Mouse (Mus musculus): ENCODE data around the gene Ndufb6. TPM values are rescaled to one million over a fixed set of nuclear protein-coding genes. Genes with fewer than 3 reads are reported as not detected.
"Not testable (repeated sequence)": the region's sequence is repeated elsewhere in the genome, so short reads cannot be mapped to it uniquely, and the experiment has no call there.

Ndufb6 gene
- total RNA-seq (2021) = 100 to 1,000 TPM; 484 to 546 TPM

DNA sequence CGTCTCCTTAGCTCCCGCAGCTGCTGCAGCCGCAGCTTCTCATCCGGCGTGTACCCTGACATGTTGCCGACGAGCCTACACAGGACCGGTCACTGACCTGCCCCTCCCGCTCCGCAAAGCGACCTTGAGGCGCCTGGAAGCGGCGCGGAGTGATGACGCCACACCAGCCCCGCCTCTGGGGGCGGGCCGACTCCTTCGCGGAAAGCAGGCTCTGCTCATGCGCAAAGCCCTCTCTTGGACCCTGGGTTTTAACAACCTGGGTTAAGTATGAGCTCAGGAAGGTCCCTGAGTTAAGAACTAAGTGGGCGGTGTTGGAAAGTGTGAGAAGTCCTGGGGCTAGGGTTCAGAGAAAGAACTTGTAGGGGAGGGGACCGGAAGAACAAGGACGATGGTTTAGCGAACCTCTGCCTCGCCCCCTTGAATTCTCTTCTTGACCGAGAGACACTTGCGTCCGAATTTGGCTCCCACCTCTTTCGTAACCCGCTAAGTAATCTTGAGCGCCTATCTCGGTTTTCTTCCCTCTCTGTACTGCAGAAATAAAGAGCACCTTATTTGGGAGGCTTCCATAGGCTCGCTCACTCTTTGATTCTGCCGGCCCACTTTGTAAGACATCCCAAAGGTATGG lies at the start of gene Ndufb6:
Gene Ndufb6 (minus strand): TSS at position 146 of the 625 bp plus-strand sequence.
- intact Hi-C loops (cut with DNase I) = loop anchor here (2.0 kb wide), 1 partner anchor 137 kb away; the partner anchor contains the start of gene Aco1

GRCm38 (mm10) chr4:40327161-40327560 lies 47.9 kb upstream of the Ndufb6 start:
- no peak for DNase-seq
- intact Hi-C loops (cut with DNase I) = no loop called here

More for the DNA sequence above, at the start of gene Ndufb6:
- peak; percentile 95 for DNase-seq

- intact Hi-C loops (cut with DNase I) = no loop called here
- no peak for DNase-seq
Measured at GRCm38 (mm10) chr4:40324620-40325019, 45.4 kb upstream of the Ndufb6 start.

DNA sequence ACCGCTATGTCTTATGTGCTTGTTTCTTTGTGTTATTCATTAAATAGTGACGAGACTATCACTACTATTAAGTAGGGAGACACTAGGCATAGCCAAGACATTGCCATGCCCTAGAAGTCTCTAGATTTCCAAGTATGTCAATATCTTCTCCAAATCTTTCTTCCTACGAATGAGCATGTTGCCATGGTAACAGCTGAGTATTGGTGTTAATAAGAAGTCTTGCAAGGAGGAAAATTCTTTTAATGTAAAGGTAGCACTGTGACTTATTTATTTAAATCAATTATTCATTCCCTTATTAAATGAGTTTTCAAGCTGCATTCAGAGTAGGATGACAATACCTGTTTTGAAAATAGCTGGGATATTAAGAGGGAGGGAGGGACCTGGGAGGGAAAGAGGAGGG lies 38.2 kb upstream of the Ndufb6 start:
- intact Hi-C loops (cut with DNase I) = no loop called here
- DNase-seq = no peak

DNA sequence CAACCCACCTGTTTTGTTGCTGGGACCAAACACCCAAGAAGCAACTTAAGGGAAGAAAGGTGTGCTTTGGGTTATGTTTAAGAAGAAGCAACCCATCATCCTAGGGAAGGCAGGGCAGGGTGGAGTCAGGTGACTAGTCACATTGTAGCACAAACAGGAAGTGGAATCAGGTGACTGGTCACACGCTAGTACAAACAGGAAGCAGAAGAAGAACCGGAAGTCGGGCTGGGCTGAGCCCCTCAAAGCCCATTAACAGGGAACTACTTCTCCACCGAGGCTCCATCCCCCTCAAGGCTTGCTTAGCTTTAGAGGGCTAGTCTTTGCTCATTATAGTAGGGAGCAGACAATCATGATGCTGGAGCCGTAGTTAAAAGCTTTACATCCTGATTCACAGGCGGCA lies 33.8 kb upstream of the Ndufb6 start:
- no peak for DNase-seq
- intact Hi-C loops (cut with DNase I) = no loop called here

- intact Hi-C loops (cut with DNase I) = no loop called here
- DNase-seq = no peak
Measured at GRCm38 (mm10) chr4:40312213-40312612, 33.0 kb upstream of the Ndufb6 start.

DNA sequence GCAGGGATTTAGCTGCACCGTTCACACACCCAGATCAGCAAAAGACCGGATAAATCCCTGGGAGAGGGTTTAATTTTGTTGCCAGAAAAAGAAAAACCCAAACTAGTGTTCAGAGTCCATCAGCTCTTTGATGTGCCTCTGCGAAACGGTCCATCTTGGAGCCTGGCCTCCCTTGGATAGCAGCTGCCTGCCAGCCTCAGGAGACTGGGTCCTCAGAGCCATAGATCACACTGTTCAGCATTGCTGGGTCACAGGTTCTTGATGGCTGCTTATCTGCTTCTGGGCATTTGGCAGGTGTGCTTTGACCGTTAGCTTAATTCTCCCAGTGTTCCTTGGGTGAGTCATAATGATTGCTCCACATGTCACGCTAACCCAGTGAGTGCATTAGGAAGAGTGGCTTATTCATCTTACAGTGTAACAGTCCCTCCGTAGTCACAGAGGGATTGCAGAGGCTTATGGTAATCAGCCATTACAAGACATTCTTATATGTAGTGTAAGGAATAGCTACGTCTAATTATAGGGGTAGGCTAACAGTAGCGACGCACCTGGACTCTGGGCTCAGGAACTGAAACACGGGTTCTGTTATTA lies 31.7 kb upstream of the Ndufb6 start:
- intact Hi-C loops (cut with DNase I) = no loop called here
- DNase-seq = no peak

GRCm38 (mm10) chr4:40309682-40310081 lies 30.5 kb upstream of the Ndufb6 start:
- no peak for DNase-seq
- intact Hi-C loops (cut with DNase I) = no loop called here

DNA sequence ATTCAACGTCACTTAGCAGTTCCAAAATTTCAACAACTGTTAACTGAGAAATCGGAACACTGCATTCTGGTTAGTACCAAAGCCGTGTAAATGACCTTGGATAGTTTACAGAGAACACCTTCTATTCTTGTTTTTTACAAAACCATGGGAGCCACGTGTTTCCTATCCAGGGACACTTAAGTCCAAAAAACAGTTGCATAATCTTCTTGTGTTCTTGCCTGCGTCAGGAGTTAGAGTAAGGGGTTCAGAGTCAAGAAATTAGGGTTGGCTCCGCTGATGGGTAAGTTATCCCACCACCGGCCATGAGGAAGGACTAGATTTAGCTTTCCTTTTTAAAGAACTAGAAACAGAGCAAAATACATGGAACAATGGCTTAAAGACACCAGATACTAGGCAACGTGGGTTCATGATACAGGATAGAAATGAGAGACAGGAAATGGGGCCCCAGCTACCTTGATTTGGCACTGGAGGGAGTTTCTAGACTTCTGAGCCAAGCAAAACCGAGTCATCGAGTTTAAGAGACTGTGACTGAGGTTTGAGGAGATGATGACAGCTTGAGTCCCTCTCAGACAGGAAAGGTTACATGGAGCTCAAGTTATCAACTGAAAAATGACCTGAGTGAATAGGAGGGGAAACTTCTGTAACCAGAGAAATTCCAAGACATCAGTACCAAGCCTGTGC lies 23.4 kb upstream of the Ndufb6 start:
- intact Hi-C loops (cut with DNase I) = no loop called here
- DNase-seq = no peak

GRCm38 (mm10) chr4:40301076-40301789 lies 22.0 kb upstream of the Ndufb6 start:
- intact Hi-C loops (cut with DNase I) = loop anchor here (1.0 kb wide), 1 partner anchor 381 kb away; no protein-coding TSS in a partner anchor

GRCm38 (mm10) chr4:40299169-40299568 lies 19.9 kb upstream of the Ndufb6 start:
- intact Hi-C loops (cut with DNase I) = no loop called here
- DNase-seq = no peak

More at GRCm38 (mm10) chr4:40301076-40301789, 22.0 kb upstream of the Ndufb6 start:
- DNase-seq = peak; percentile 70 to 72

GRCm38 (mm10) chr4:40291511-40291910 lies 12.3 kb upstream of the Ndufb6 start:
- DNase-seq; intact Hi-C loops (cut with DNase I): not testable (repeated sequence)

GRCm38 (mm10) chr4:40289046-40289445 lies 9.8 kb upstream of the Ndufb6 start:
- intact Hi-C loops (cut with DNase I) = no loop called here

GRCm38 (mm10) chr4:40287415-40287814 lies 8.2 kb upstream of the Ndufb6 start:
- no peak for DNase-seq
- intact Hi-C loops (cut with DNase I) = no loop called here

More at GRCm38 (mm10) chr4:40289046-40289445, 9.8 kb upstream of the Ndufb6 start:
- no peak for DNase-seq

DNA sequence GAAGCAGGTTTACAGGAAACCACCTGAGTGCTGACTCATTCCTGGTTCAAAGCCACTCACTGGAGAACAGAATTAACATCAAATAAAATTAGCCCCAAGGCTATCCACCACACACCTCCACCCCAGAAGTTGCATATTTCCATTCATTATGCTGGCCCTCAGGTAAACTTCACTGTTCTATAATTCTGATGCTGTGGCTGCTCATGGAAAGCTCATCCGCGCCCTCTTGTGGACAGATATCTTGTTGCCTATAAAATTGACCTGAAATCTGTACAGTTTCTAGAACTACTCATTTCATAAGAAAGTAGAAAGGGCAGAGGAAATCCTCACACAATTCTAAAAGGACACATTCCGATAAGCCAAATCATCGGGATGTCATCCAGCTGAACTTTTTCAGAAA lies 6.4 kb upstream of the Ndufb6 start:
- intact Hi-C loops (cut with DNase I) = loop anchor here (1.0 kb wide), 1 partner anchor 151 kb away; no protein-coding TSS in a partner anchor
- DNase-seq = peak; percentile 62 to 72

- no peak for DNase-seq
- intact Hi-C loops (cut with DNase I) = loop anchor here (1.0 to 2.0 kb wide), 2 partner anchors 10 to 136 kb away; partner anchors contain the start of genes Aco1, Smim27 and Topors
Measured at GRCm38 (mm10) chr4:40278880-40279275, 343 bp downstream of the Ndufb6 start.

DNA sequence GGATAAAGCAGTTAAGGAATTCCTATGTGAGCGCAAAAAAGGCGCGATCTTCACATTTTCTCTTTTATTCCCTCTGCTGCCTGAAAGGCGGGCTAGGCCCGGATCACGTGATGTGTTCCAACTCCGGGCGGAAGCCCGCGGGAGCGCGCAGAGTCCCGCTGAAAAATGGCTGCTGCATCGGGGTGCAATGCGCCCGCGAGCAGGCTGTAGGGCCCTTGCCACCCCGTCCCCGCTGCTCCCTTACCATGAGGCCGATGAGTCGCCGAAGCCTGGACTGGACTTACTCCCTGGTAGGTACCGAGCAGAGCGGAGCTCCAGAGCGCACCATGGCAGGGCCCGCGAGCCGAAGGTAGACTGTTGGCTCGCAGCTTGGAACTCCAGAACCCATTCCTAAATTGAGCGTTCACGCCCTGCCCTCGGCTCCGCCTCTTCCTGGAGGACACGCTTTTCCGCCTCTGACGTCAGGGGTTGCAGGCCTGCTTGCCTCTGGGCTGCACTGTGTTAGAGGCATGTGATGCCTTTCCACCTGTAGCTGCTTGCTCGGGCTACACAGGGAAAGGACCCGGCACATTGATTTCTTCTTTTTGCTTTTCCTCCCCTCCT lies 9.7 kb downstream of the Ndufb6 start, which contains the start of the genes Smim27 and Topors:
Gene Smim27 (plus strand): TSS at position 150 of the 603 bp plus-strand sequence.
Gene Topors (minus strand): TSS at position 421 of the 603 bp plus-strand sequence.
- peak; percentile 93 to 97 for DNase-seq
- intact Hi-C loops (cut with DNase I) = loop anchor here (1.0 to 2.0 kb wide), 3 partner anchors 9 to 127 kb away; partner anchors contain the start of genes Aco1 and Ddx58

DNA sequence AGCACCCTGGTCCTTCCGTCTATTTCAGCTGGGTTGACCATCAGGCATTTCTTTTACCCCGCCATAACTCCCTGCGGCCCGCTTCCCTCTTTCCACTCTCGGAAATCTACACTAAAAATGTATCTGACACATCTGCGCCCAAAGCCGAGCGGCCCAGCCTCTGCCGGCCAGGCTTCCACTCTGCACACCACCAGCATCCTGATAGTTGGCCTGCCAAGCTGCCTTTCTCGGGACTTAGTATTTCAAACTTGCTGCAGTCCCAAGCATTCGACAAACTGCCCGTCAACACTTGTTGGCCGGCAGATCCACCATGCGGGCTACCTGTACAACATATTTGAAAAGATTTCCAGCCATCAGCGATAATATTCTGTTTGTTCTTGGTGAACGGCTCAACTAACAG lies 10.4 kb downstream of the Ndufb6 start:
- intact Hi-C loops (cut with DNase I) = loop anchor here (1.0 to 2.0 kb wide), 3 partner anchors 9 to 126 kb away; partner anchors contain the start of genes Aco1 and Ddx58
- DNase-seq = no peak

- peak; percentile 90 to 93 for DNase-seq
- intact Hi-C loops (cut with DNase I) = loop anchor here (2.0 kb wide), 1 partner anchor 126 kb away; the partner anchor contains the start of gene Aco1
Measured at GRCm38 (mm10) chr4:40268204-40268813, 10.9 kb downstream of the Ndufb6 start.
